Mouse (Mus musculus): ENCODE data around the gene Nlrp1b. TPM values are rescaled to one million over a fixed set of nuclear protein-coding genes. Genes with fewer than 3 reads are reported as not detected.

The Nlrp1b gene
- polyA plus RNA-seq, 1 experiment from 2014 or later = not detected

- H3K9me3 ChIP-seq (replicated peaks) = no peaks in the 10 kb centered on the region
- no peaks in the 10 kb centered on the region for H3K36me3 ChIP-seq
- no peak for ATAC-seq (replicated peaks; ENCODE audit: low FRiP score)
- no peak overlapping the region for H3K4me2 ChIP-seq
- H3K27me3 ChIP-seq = no peaks in the 10 kb centered on the region
- no peak overlapping the region for H3K9ac ChIP-seq
- no peak overlapping the region for H3K27ac ChIP-seq
- 82% methylated on average over 2 of the region's 2 CpGs for WGBS
- no peak overlapping the region for H3K4me3 ChIP-seq (replicated peaks)
- H3K4me1 ChIP-seq = no peaks in the 10 kb centered on the region
Measured at GRCm38 (mm10) chr11:71107128-71107527, 123.4 kb downstream of the Nlrp1b start.

- H3K9me3 ChIP-seq (replicated peaks) = no peaks in the 10 kb centered on the region
- H3K27ac ChIP-seq = no peak overlapping the region
- H3K4me2 ChIP-seq = no peak overlapping the region
- H3K9ac ChIP-seq = no peak overlapping the region
- no peak overlapping the region for H3K4me3 ChIP-seq (replicated peaks)
- H3K27me3 ChIP-seq = no peaks in the 10 kb centered on the region
- no peak for ATAC-seq (replicated peaks; ENCODE audit: low FRiP score)
- H3K36me3 ChIP-seq = no peaks in the 10 kb centered on the region
- H3K4me1 ChIP-seq = no peaks in the 10 kb centered on the region
Measured at GRCm38 (mm10) chr11:71106261-71107021, 124.1 kb downstream of the Nlrp1b start.

- Histone ChIP-seq H3K4me3 (replicated peaks) (no peak overlapping the region), H3K27ac (no peak overlapping the region), H3K36me3 (no peaks in the 10 kb centered on the region), H3K9ac (no peak overlapping the region), H3K9me3 (replicated peaks) (no peaks in the 10 kb centered on the region), H3K27me3 (no peaks in the 10 kb centered on the region), H3K4me2 (no peak overlapping the region), H3K4me1 (no peaks in the 10 kb centered on the region)
- ATAC-seq (replicated peaks; ENCODE audit: low FRiP score) = no peak
Measured at GRCm38 (mm10) chr11:71103931-71104330, 126.6 kb downstream of the Nlrp1b start.

Other genes starting within 250 kb of the Nlrp1b start
- 286 and 311 TPM in 2 replicates for gene C1qbp, start 247.7 kb downstream of the Nlrp1b start, polyA plus RNA-seq (2015; fragmentation: Nextera tagmentation; extraction: Ambion mirVana)
- 22.1 and 22.9 TPM in 2 replicates for gene Dhx33, start 226.3 kb downstream of the Nlrp1b start, polyA plus RNA-seq (2015; fragmentation: Nextera tagmentation; extraction: Ambion mirVana)
- gene Mis12, start 211.1 kb downstream of the Nlrp1b start, polyA plus RNA-seq (2015; fragmentation: Nextera tagmentation; extraction: Ambion mirVana) = 41.1 and 43.8 TPM in 2 replicates
- gene Derl2, start 210.9 kb downstream of the Nlrp1b start, polyA plus RNA-seq (2015; fragmentation: Nextera tagmentation; extraction: Ambion mirVana) = 47.6 and 48.1 TPM in 2 replicates
- gene 6330403K07Rik, start 197.2 kb downstream of the Nlrp1b start, polyA plus RNA-seq (2015; fragmentation: Nextera tagmentation; extraction: Ambion mirVana) = 57.7 and 69.4 TPM in 2 replicates
- gene Nlrp1a, start 86.0 kb downstream of the Nlrp1b start, polyA plus RNA-seq (2015; fragmentation: Nextera tagmentation; extraction: Ambion mirVana) = 0.09 and 0.21 TPM in 2 replicates